Mouse (Mus musculus) CH12.LX (cell line): Measurements from ENCODE around the gene Podxl2. TPM values are rescaled to one million over a fixed set of nuclear protein-coding genes. Genes with fewer than 3 reads are reported as not detected.

ENCODE experiments used
- DNase-seq: peaks from one replicate; pipeline ENCODE4 v3.0.0-alpha.2; 2013; ENCODE audit errors: extremely low read depth
- H3K27ac ChIP-seq: 2 replicates; pipeline ENCODE4 v1.5.1; 2012; ENCODE audit warnings: low read depth, mild to moderate bottlenecking, control low read depth, moderate library complexity; ENCODE audit not compliant: insufficient read depth
- H3K27me3 ChIP-seq: replicated peaks from 2 replicates; pipeline ENCODE3; 2012; ENCODE audit warnings: inconsistent platforms
- H3K36me3 ChIP-seq, 2 experiments: replicated peaks in 1 of 2; 2 replicates each; pipeline versions ENCODE3 to v1.6.1; 2012; ENCODE audit warnings: inconsistent platforms in 1 of 2, low read length in 1 of 2, mild to moderate bottlenecking in 1 of 2, mixed read lengths in 1 of 2, moderate library complexity in 1 of 2; ENCODE audit not compliant: control insufficient read depth in 1 of 2, insufficient read depth in 1 of 2
- H3K4me1 ChIP-seq, 2 experiments: 2 replicates each; pipeline ENCODE4 v1.6.1; 2012; ENCODE audit warnings: inconsistent platforms in 1 of 2, moderate library complexity in 1 of 2; ENCODE audit not compliant: insufficient read depth in 2 of 2, control insufficient read depth in 1 of 2
- H3K4me2 ChIP-seq: 2 replicates; pipeline ENCODE4 v1.6.1; 2012; ENCODE audit warnings: low read depth, mild to moderate bottlenecking, control low read depth; ENCODE audit not compliant: poor library complexity, insufficient read depth, severe bottlenecking
- H3K4me3 ChIP-seq, 3 experiments: fragments of 150-350 bp in 1 of 3; sonication (generic) in 1 of 3; replicated peaks in 1 of 3; 2 replicates each; pipeline versions ENCODE3 to v1.5.1; 2011 to 2012; ENCODE audit warnings: low read depth in 2 of 3, low read length in 2 of 3, mild to moderate bottlenecking in 2 of 3, moderate library complexity in 2 of 3, control low read depth in 1 of 3, improper control_type of control experiment in 1 of 3, inconsistent platforms in 1 of 3, mixed read lengths in 1 of 3; ENCODE audit not compliant: poor library complexity in 1 of 3
- H3K79me2 ChIP-seq: replicated peaks from 2 replicates; pipeline ENCODE4 v1.6.1; 2012; ENCODE audit warnings: mild to moderate bottlenecking, moderate library complexity; ENCODE audit not compliant: control insufficient read depth, poor library complexity, insufficient read depth, severe bottlenecking; ENCODE audit errors: extremely low read depth
- H3K9ac ChIP-seq: 2 replicates; pipeline ENCODE4 v1.6.1; 2012; ENCODE audit warnings: low read depth, mild to moderate bottlenecking, control low read depth, moderate library complexity; ENCODE audit not compliant: insufficient read depth
- H3K9me3 ChIP-seq: replicated peaks from 2 replicates; pipeline ENCODE3; 2012; ENCODE audit warnings: low read length, inconsistent platforms, mixed read lengths
- CHD1 ChIP-seq: IDR thresholded peaks from 2 replicates; pipeline ENCODE4 v1.6.1; 2012; ENCODE audit warnings: low read depth, low read length, improper control_type of control experiment, inconsistent platforms
- CTCF ChIP-seq, 2 experiments: IDR thresholded peaks in 1 of 2; conservative IDR thresholded peaks in 1 of 2; 2 replicates each; pipeline ENCODE4 v1.5.1; 2011 to 2012; ENCODE audit warnings: low read depth in 2 of 2, low read length in 2 of 2, improper control_type of control experiment in 1 of 2, inconsistent platforms in 1 of 2, mild to moderate bottlenecking in 1 of 2, moderate library complexity in 1 of 2
- ELF1 ChIP-seq: IDR thresholded peaks from 2 replicates; pipeline ENCODE4 v1.6.1; 2014; ENCODE audit warnings: low read depth, mild to moderate bottlenecking, inconsistent platforms, low read length, improper control_type of control experiment
- EP300 ChIP-seq: IDR thresholded peaks from 2 replicates; pipeline ENCODE4 v1.6.1; 2011; ENCODE audit warnings: low read length, improper control_type of control experiment
- GABPA ChIP-seq: IDR thresholded peaks from 2 replicates; pipeline ENCODE4 v1.6.1; 2012; ENCODE audit warnings: low read depth, low read length, improper control_type of control experiment, inconsistent platforms; ENCODE audit not compliant: insufficient replicate concordance
- HCFC1 ChIP-seq: IDR thresholded peaks from 2 replicates; pipeline ENCODE4 v1.6.1; 2012; ENCODE audit warnings: low read depth, mild to moderate bottlenecking, inconsistent platforms, low read length, improper control_type of control experiment
- IRF4 ChIP-seq: IDR thresholded peaks from 2 replicates; pipeline ENCODE4 v1.6.1; 2014; ENCODE audit warnings: low read depth, mild to moderate bottlenecking, inconsistent platforms, low read length, improper control_type of control experiment
- JUND ChIP-seq: conservative IDR thresholded peaks from 2 replicates; pipeline ENCODE4 v1.6.1; 2011; ENCODE audit warnings: low read depth, low read length, improper control_type of control experiment
- KAT2A ChIP-seq: IDR thresholded peaks from 2 replicates; pipeline ENCODE4 v1.6.1; 2012; ENCODE audit warnings: low read length, improper control_type of control experiment, inconsistent platforms; ENCODE audit not compliant: insufficient replicate concordance
- MAZ ChIP-seq: IDR thresholded peaks from 2 replicates; pipeline ENCODE4 v1.6.1; 2012; ENCODE audit warnings: low read depth, mild to moderate bottlenecking, inconsistent platforms, low read length, improper control_type of control experiment, moderate library complexity
- MYC ChIP-seq: IDR thresholded peaks from 2 replicates; pipeline ENCODE4 v1.6.1; 2011; ENCODE audit warnings: low read depth, mild to moderate bottlenecking, improper control_type of control experiment, low read length
- RCOR1 ChIP-seq: conservative IDR thresholded peaks from 2 replicates; pipeline ENCODE4 v1.6.1; 2012; ENCODE audit warnings: low read depth, mild to moderate bottlenecking, inconsistent platforms, low read length, improper control_type of control experiment
- SIN3A ChIP-seq: IDR thresholded peaks from 2 replicates; pipeline ENCODE4 v1.6.1; 2012; ENCODE audit warnings: low read length, improper control_type of control experiment, inconsistent platforms
- SMC3 ChIP-seq: IDR thresholded peaks from 2 replicates; pipeline ENCODE4 v1.6.1; 2011; ENCODE audit warnings: low read depth, low read length, improper control_type of control experiment
- UBTF ChIP-seq: IDR thresholded peaks from 2 replicates; pipeline ENCODE4 v1.6.1; 2012; ENCODE audit warnings: low read depth, mild to moderate bottlenecking, inconsistent platforms, low read length, improper control_type of control experiment, moderate library complexity
- USF1 ChIP-seq: IDR thresholded peaks from 2 replicates; pipeline ENCODE4 v1.6.1; 2014; ENCODE audit warnings: low read depth, mild to moderate bottlenecking, inconsistent platforms, low read length, improper control_type of control experiment
- USF2 ChIP-seq: conservative IDR thresholded peaks from 2 replicates; pipeline ENCODE4 v1.6.1; 2011; ENCODE audit warnings: low read depth, low read length, improper control_type of control experiment
- dilution Hi-C: fragments of 300-500 bp; cut with MboI; formaldehyde crosslinking; loops from 2 replicates; pipeline ENCODE4 v1.14.3; 2020; ENCODE audit warnings: low sequenced_read_pairs; ENCODE audit not compliant: extremely low pct_unique_long_range_greater_than_20kb, extremely low pct_ligation_motif_present
- in situ Hi-C: fragments of 300-500 bp; cut with MboI; formaldehyde crosslinking; loops from 3 replicates; pipeline ENCODE4 v1.14.3; 2019; ENCODE audit warnings: low sequenced_read_pairs, low pct_ligation_motif_present, low pct_unique_long_range_greater_than_20kb, mixed read lengths
- polyA plus RNA-seq: library from polyadenylated mRNA; unstranded; fragments of >175 nt; gene quantifications from 2 replicates; pipeline ENCODE4 v1.2.1, GENCODE M21; 2012; ENCODE audit warnings: low read depth; ENCODE audit not compliant: insufficient read length
- total RNA-seq, 2 experiments: library from RNA; depleted of rRNA; stranded (reverse); fragments of 300-350 nt in 1 of 2; fragments of >200 nt in 1 of 2; gene quantifications; 2 replicates each; pipeline ENCODE4 v1.2.3; 2012 to 2014

The Podxl2 gene
- total and polyA plus RNA-seq, 3 experiments, result 0.79 to 0.93 (median 0.81) TPM

DNA sequence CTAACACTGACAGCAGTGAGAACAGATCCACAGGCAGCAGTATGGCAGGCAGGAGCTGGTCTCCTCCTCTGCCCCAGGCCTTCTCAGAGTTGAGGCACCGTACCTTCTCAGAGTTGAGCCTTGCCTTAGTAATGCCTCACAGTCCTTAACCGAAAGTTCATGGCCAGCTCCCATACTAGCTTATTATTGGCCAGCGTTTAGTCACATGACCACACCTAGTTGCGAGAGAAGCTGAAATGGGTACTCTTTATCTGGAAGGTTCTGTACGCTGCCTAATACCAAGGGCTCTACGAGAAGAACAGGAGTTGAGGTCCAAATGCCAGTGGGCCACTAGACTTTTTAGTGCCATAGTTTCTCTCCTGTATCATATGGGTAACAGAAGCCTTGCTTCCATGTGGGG is 53.5 kb downstream of the Podxl2 start:
- no peak for DNase-seq
- Histone ChIP-seq H3K36me3 (peaks cover 87 to 98% of the 10 kb centered on the region in 2 experiments), H3K27ac (no peak overlapping the region), H3K9me3 (no peaks in the 10 kb centered on the region), H3K27me3 (no peaks in the 10 kb centered on the region), H3K4me2 (no peak overlapping the region), H3K4me3 (no peak overlapping the region), H3K79me2 (no peaks in the 10 kb centered on the region), H3K4me1 (peaks cover 13 to 69% of the 10 kb centered on the region in 2 experiments; a peak in 3 of 4 replicates), H3K9ac (no peak overlapping the region)
- dilution Hi-C loops (no loop called here), in situ Hi-C loops (no loop called here)
- peak; percentile 14; the same call in 1 of the 2 replicates for TF ChIP-seq USF1
- TF ChIP-seq SMC3, result no peak
- no peak for TF ChIP-seq EP300
- no peak for TF ChIP-seq HCFC1

DNA sequence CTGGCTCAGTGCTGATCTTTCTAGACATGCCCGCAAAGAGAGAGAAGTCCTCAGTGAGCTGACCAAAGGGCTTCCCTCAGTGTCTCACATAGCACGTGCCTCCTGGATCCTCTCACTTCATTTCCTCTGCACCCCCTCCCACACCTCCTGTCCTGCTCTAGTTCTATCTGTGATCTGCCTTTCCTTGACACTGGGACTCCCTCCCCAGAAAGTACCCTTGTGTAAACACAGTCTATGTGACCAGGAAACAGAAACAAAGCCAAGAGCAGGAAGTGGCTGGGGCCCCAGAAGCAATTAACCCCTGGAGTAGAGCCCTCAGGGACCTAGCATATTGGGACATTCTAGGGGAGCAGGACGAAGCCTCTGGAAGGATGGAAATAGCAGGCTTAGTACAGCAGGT is 54.0 kb downstream of the Podxl2 start:
- H3K79me2 ChIP-seq, result no peaks in the 10 kb centered on the region
- no peak overlapping the region for H3K4me3 ChIP-seq
- H3K4me2 ChIP-seq, result no peak overlapping the region
- no peak for DNase-seq
- peaks cover 91 to 98% of the 10 kb centered on the region in 2 experiments for H3K36me3 ChIP-seq
- H3K9me3 ChIP-seq, result no peaks in the 10 kb centered on the region
- no peak overlapping the region for H3K9ac ChIP-seq
- peaks cover 11 to 67% of the 10 kb centered on the region in 2 experiments; a peak in 3 of 4 replicates for H3K4me1 ChIP-seq
- dilution Hi-C loops, result no loop called here
- H3K27me3 ChIP-seq, result no peaks in the 10 kb centered on the region
- TF ChIP-seq CHD1, result no peak
- no peak for TF ChIP-seq ELF1
- TF ChIP-seq USF2, result no peak
- no peak for TF ChIP-seq CTCF (conservative IDR thresholded peaks at IDR 0.05 in 1 of 2, IDR thresholded peaks at IDR 0.05 in 1 of 2; ENCODE audit: low read depth in 2 of 2, low read length in 2 of 2)
- TF ChIP-seq MYC, result no peak
- no peak for TF ChIP-seq IRF4
- TF ChIP-seq JUND, result no peak
- no peak for TF ChIP-seq KAT2A
- TF ChIP-seq RCOR1, result no peak
- TF ChIP-seq GABPA, result no peak
- no peak for TF ChIP-seq UBTF
- TF ChIP-seq MAZ, result no peak
- TF ChIP-seq SIN3A, result no peak
- no peak for TF ChIP-seq USF1
- TF ChIP-seq, all 38 proteins: peak for 0
- H3K27ac ChIP-seq, result no peak overlapping the region
- in situ Hi-C loops, result no loop called here
